Mouse (Mus musculus) heart, adult 2 months (tissue): ENCODE results near the gene Elf1. TPM values are rescaled to one million over a fixed set of nuclear protein-coding genes. Genes with fewer than 3 reads are reported as not detected.

Experiments used
- DNase-seq, 2 experiments: peaks; one replicate each; pipeline ENCODE4 v3.0.0; 2021
- H3K27ac ChIP-seq: fragments of 200-600 bp; 2 replicates; pipeline ENCODE4 v1.8.1; 2022
- H3K27me3 ChIP-seq: fragments of 200-500 bp; 2 replicates; pipeline ENCODE4 v1.6.1; 2012; ENCODE audit warnings: mild to moderate bottlenecking, low read length, inconsistent platforms, mixed read lengths; ENCODE audit not compliant: control insufficient read depth, insufficient read depth
- H3K36me3 ChIP-seq: fragments of 200-500 bp; 2 replicates; pipeline ENCODE4 v1.6.1; 2012; ENCODE audit warnings: low read length, inconsistent platforms; ENCODE audit not compliant: control insufficient read depth, insufficient read depth
- H3K4me1 ChIP-seq: fragments of 200-500 bp; 2 replicates; pipeline ENCODE4 v1.6.1; 2011; ENCODE audit warnings: low read length; ENCODE audit not compliant: control insufficient read depth, insufficient read depth
- H3K4me3 ChIP-seq: fragments of 200-600 bp; 2 replicates; pipeline ENCODE4 v1.8.1; 2022
- H3K79me2 ChIP-seq: fragments of 200-500 bp; replicated peaks from 2 replicates; pipeline ENCODE4 v1.6.1; 2012; ENCODE audit warnings: mild to moderate bottlenecking, inconsistent platforms, low read length, moderate library complexity, mixed read lengths; ENCODE audit not compliant: control insufficient read depth, insufficient read depth
- H3K9ac ChIP-seq: fragments of 200-500 bp; 2 replicates; pipeline ENCODE4 v1.6.1; 2012; ENCODE audit warnings: low read depth, mild to moderate bottlenecking, control low read depth, inconsistent platforms, low read length, mixed read lengths
- CTCF ChIP-seq: fragments of 200-600 bp; IDR thresholded peaks from 2 replicates; pipeline ENCODE4 v1.8.1; 2022; ENCODE audit warnings: antibody characterized with exemption, mild to moderate bottlenecking, moderate library complexity
- EP300 ChIP-seq: fragments of 200-500 bp; IDR thresholded peaks from 2 replicates; pipeline ENCODE4 v1.6.1; 2011; ENCODE audit warnings: low read depth, low read length, control low read depth; ENCODE audit not compliant: insufficient read depth
- POLR2A ChIP-seq: fragments of 200-500 bp; IDR thresholded peaks from 2 replicates; pipeline ENCODE4 v1.6.1; 2011; ENCODE audit warnings: mild to moderate bottlenecking, low read depth, low read length, control low read depth; ENCODE audit not compliant: insufficient read depth
- WGBS: fragments of 180-500 bp; shearing (Covaris S2); methylation state at CpG from one replicate; pipeline ENCODE4 v1.1.7; 2018; 5-methylcytosine and 5-hydroxymethylcytosine counted together
- intact Hi-C: fragments of 180-260 bp; cut with DNase I; formaldehyde crosslinking; loops from one replicate; pipeline ENCODE4 v1.15.1; 2025
- polyA plus RNA-seq: library from polyadenylated mRNA; depleted of rRNA; stranded (reverse); fragments of >200 nt; gene quantifications from 2 replicates; pipeline ENCODE4 v1.2.3, GENCODE M21; 2012
- total RNA-seq, 2 experiments: library from RNA; stranded (reverse); gene quantifications; 2 replicates each; pipeline ENCODE4 v1.2.3; 2021

The Elf1 gene
- total and polyA plus RNA-seq, 3 experiments = 6.6 to 13.7 (median 13.3) TPM

- no peak for DNase-seq
- H3K79me2 ChIP-seq = 0 out of 2 replicates have a peak, but pooled peaks cover 2% of the 10 kb centered on the region
- TF ChIP-seq EP300 = no peak
- no peak for TF ChIP-seq POLR2A
- no peak for TF ChIP-seq CTCF
- peaks cover 19% of the 10 kb centered on the region for H3K4me1 ChIP-seq
- H3K36me3 ChIP-seq = peaks cover 25% of the 10 kb centered on the region
- intact Hi-C loops = no loop called here
- H3K27me3 ChIP-seq = no peaks in the 10 kb centered on the region
- WGBS = 81% methylated on average over 1 of the region's 1 CpGs
- H3K4me3 ChIP-seq = peak overlapping the region; percentile 23; the same call in 1 of the 2 replicates
- H3K9ac ChIP-seq = no peak overlapping the region
- H3K27ac ChIP-seq = peak overlapping the region; percentile 78
Measured at GRCm38 (mm10) chr14:79507846-79508245, 26.9 kb downstream of the Elf1 start.

GRCm38 (mm10) chr14:79508662-79509305 is 27.8 kb downstream of the Elf1 start:
- Histone ChIP-seq H3K4me1 (peaks cover 15% of the 10 kb centered on the region), H3K36me3 (peaks cover 19% of the 10 kb centered on the region), H3K4me3 (peak overlapping the region; percentile 23; the same call in 1 of the 2 replicates), H3K9ac (no peak overlapping the region), H3K79me2 (0 out of 2 replicates have a peak, but pooled peaks cover 2% of the 10 kb centered on the region), H3K27ac (peak overlapping the region; percentile 78), H3K27me3 (no peaks in the 10 kb centered on the region)
- no peak for DNase-seq
- WGBS = 55% methylated on average over 9 of the region's 9 CpGs
- TF ChIP-seq EP300 (no peak), CTCF (no peak), POLR2A (no peak)
- intact Hi-C loops = no loop called here

GRCm38 (mm10) chr14:79511521-79511920 is 30.5 kb downstream of the Elf1 start:
- Histone ChIP-seq H3K4me1 (peaks cover 15% of the 10 kb centered on the region), H3K27ac (peak overlapping the region; percentile 79), H3K4me3 (no peak overlapping the region), H3K9ac (no peak overlapping the region), H3K79me2 (0 out of 2 replicates have a peak, but pooled peaks cover 3% of the 10 kb centered on the region), H3K36me3 (peaks cover 23% of the 10 kb centered on the region), H3K27me3 (no peaks in the 10 kb centered on the region)
- intact Hi-C loops = loop anchor here (2.0 kb wide), 1 partner anchor 29 kb away; no protein-coding TSS in a partner anchor
- 47% methylated on average over 1 of the region's 1 CpGs for WGBS
- TF ChIP-seq CTCF (no peak), EP300 (no peak), POLR2A (no peak)
- no peak for DNase-seq

DNA sequence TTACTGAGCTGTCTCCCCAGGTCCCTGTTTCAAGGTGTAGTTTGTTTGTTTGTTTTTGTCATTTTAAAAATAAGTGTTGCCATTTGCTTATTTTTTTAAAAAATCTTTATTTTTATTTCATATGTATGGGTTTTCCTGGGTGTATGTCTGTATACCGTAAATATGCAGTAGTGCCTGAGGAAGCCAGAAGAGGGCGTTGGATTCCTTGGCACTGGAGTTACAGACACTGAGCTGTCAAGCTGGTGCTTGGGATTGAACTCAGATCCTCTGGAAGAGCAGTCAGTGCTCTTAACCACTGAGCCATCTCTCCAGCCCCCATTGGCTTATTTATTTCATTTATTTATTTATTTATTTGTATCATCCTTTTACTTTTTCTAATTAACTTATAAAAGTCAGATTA is 33.0 kb downstream of the Elf1 start:
- DNase-seq = no peak
- 76% methylated on average over 2 of the region's 2 CpGs for WGBS
- H3K4me1 ChIP-seq = peaks cover 15% of the 10 kb centered on the region
- intact Hi-C loops = no loop called here
- peaks cover 9% of the 10 kb centered on the region for H3K79me2 ChIP-seq
- peaks cover 25% of the 10 kb centered on the region for H3K36me3 ChIP-seq
- no peaks in the 10 kb centered on the region for H3K27me3 ChIP-seq
- H3K27ac ChIP-seq = no peak overlapping the region; the same call in 1 of the 2 replicates
- no peak overlapping the region for H3K9ac ChIP-seq
- H3K4me3 ChIP-seq = no peak overlapping the region
- TF ChIP-seq EP300 = no peak
- TF ChIP-seq CTCF = peak; percentile 40

DNA sequence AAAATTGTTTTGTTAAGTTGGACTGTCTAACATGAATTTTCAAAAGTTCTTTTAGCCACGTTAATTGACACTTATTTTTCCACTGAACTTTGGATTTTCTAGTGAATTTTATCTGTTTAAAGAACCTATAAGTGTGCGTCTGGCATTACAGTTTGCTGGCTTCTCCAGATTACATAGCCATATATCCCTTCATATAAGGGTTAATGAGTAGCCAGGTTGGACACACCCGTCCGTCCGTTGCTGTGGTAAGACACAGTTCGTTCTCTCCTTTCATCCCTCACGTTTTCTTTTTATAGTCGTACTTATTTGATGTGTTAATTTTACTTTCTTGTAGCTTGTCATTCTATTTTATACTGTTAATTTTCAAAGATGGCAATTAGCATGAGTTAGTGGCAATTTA is 34.1 kb downstream of the Elf1 start:
- Histone ChIP-seq H3K36me3 (peaks cover 27% of the 10 kb centered on the region), H3K79me2 (peaks cover 9% of the 10 kb centered on the region), H3K27me3 (no peaks in the 10 kb centered on the region), H3K4me1 (peaks cover 15% of the 10 kb centered on the region), H3K9ac (no peak overlapping the region), H3K4me3 (no peak overlapping the region), H3K27ac (peak overlapping the region; percentile 42)
- DNase-seq = no peak
- no peak for TF ChIP-seq EP300
- TF ChIP-seq CTCF = no peak
- TF ChIP-seq POLR2A = no peak
- 86% methylated on average over 8 of the region's 8 CpGs for WGBS
- intact Hi-C loops = no loop called here

- H3K4me3 ChIP-seq = peak overlapping the region; percentile 9; the same call in 1 of the 2 replicates
- H3K27me3 ChIP-seq = no peaks in the 10 kb centered on the region
- peaks cover 27% of the 10 kb centered on the region for H3K36me3 ChIP-seq
- H3K4me1 ChIP-seq = peaks cover 15% of the 10 kb centered on the region
- peaks cover 9% of the 10 kb centered on the region for H3K79me2 ChIP-seq
- intact Hi-C loops = no loop called here
- no peak for TF ChIP-seq CTCF
- 70% methylated on average over 8 of the region's 8 CpGs for WGBS
- peak in 1 of 2 experiments; percentile 56 for DNase-seq
- H3K27ac ChIP-seq = peak overlapping the region; percentile 42
- no peak overlapping the region; the same call in 1 of the 2 replicates for H3K9ac ChIP-seq
Measured at GRCm38 (mm10) chr14:79515511-79516242, 34.7 kb downstream of the Elf1 start.
